Mouse (Mus musculus): ENCODE results near the gene Kcnj1.

GRCm38 (mm10) chr9:32348096-32348495 is 24.2 kb upstream of the Kcnj1 start:
- TF ChIP-seq CTCF (conservative IDR thresholded peaks at IDR 0.05; ENCODE audit: low read length), result no peak
- TF ChIP-seq NANOG (IDR thresholded peaks at IDR 0.05; ENCODE audit: borderline replicate concordance, low read length), result no peak
